9 mouse cellular contexts compared by ENCODE assay signal in genomic region chr17:26620786-26621766, GRCm38 (mm10). TPM values are rescaled to one million over a fixed set of nuclear protein-coding genes. Genes with fewer than 3 reads are reported as not detected.
A peak's percentile ranks its signal among the peaks of the same experiment; 100 is the strongest.
DNase-seq lines count a peak whose midpoint lies in the region; ATAC-seq and TF ChIP-seq lines count a peak whose summit lies in the region.
"Had no signal": no experiment of that assay in that cellular context is flagged by ENCODE, and none has a peak within 500 bp of the region (broad histone marks: within the 10 kb centered on the region; RNA-seq: fewer than 3 reads in every experiment).

No protein-coding gene starts in this region.

- H3K36me3 ChIP-seq in heart, embryonic 12.5 days, result peaks cover 65% of the 10 kb centered on the region
- H3K36me3 ChIP-seq in forebrain, embryonic 13.5 days (ENCODE audit: poor library complexity, severe bottlenecking), result peaks cover 81% of the 10 kb centered on the region

- ATAC-seq in heart, embryonic 12.5 days (ENCODE audit: insufficient number of reproducible peaks, low FRiP score), result no peak
- no peak for ATAC-seq in forebrain, embryonic 13.5 days

- H3K4me3 ChIP-seq in heart, embryonic 12.5 days, result no peak overlapping the region
- H3K4me3 ChIP-seq in cerebellum, adult 2 months (replicated peaks; ENCODE audit: insufficient read depth, low read depth, low read length), result no peak overlapping the region
- no peak overlapping the region for H3K4me3 ChIP-seq in forebrain, embryonic 13.5 days
- H3K4me3 ChIP-seq: myocyte had no signal

- H3K27me3 ChIP-seq in heart, embryonic 12.5 days (replicated peaks), result no peaks in the 10 kb centered on the region
- no peaks in the 10 kb centered on the region for H3K27me3 ChIP-seq in cerebellum, adult 2 months (ENCODE audit: control insufficient read depth, insufficient read depth, low read length)
- no peaks in the 10 kb centered on the region for H3K27me3 ChIP-seq in forebrain, embryonic 13.5 days

- TF ChIP-seq POLR2A in cerebellum, adult 2 months (IDR thresholded peaks at IDR 0.05; ENCODE audit: borderline replicate concordance, insufficient read depth, low read length), result 0 out of 2 replicates have a peak, but pooled peaks have one; percentile 28

- no peak overlapping the region for H3K4me2 ChIP-seq in heart, embryonic 12.5 days
- H3K4me2 ChIP-seq in forebrain, embryonic 13.5 days, result no peak overlapping the region

- WGBS in heart, embryonic 12.5 days, result 86% methylated on average over 17 of the region's 17 CpGs
- 6% methylated on average over 17 of the region's 17 CpGs for WGBS in cerebellum, adult 2 months
- 90% methylated on average over 17 of the region's 17 CpGs for WGBS in forebrain, embryonic 13.5 days

- no peak for TF ChIP-seq CTCF in cerebellum, adult 2 months (IDR thresholded peaks at IDR 0.05; ENCODE audit: borderline replicate concordance, insufficient read depth, low read depth, low read length)

- H3K4me1 ChIP-seq in heart, embryonic 12.5 days (replicated peaks), result peaks cover 4% of the 10 kb centered on the region
- H3K4me1 ChIP-seq in cerebellum, adult 2 months (ENCODE audit: control insufficient read depth, insufficient read depth, low read length), result peaks cover 59% of the 10 kb centered on the region
- no peaks in the 10 kb centered on the region for H3K4me1 ChIP-seq in forebrain, embryonic 13.5 days

- no peaks in the 10 kb centered on the region for H3K9me3 ChIP-seq in heart, embryonic 12.5 days (replicated peaks)
- no peaks in the 10 kb centered on the region for H3K9me3 ChIP-seq in forebrain, embryonic 13.5 days (replicated peaks)

- DNase-seq in heart, adult 11 months, result peak; percentile 99
- DNase-seq in 3T3-L1 (ENCODE audit: low read depth, low spot score), result peak; percentile 75
- DNase-seq in cerebellum, adult 2 months, result peak; percentile 91 to 96
- DNase-seq in heart, adult 9 months (ENCODE audit: low spot score in 2 of 2), result peak; percentile 82 to 91
- peak; percentile 89 to 97 for DNase-seq in kidney, postnatal 36 days
- DNase-seq in spleen, postnatal 14 days (ENCODE audit: low spot score in 2 of 2), result peak; percentile 15 to 18

- H3K9ac ChIP-seq in heart, embryonic 12.5 days, result no peak overlapping the region
- no peak overlapping the region for H3K9ac ChIP-seq in forebrain, embryonic 13.5 days

- no peak overlapping the region for H3K27ac ChIP-seq in heart, embryonic 12.5 days (ENCODE audit: poor library complexity, severe bottlenecking)
- H3K27ac ChIP-seq in cerebellum, adult 2 months (ENCODE audit: insufficient read depth, low read length), result peak overlapping the region; percentile 84
- H3K27ac ChIP-seq in forebrain, embryonic 13.5 days, result no peak overlapping the region

RNA-seq across cellular contexts. Expression of gene Atp6v0e, which starts 42.0 kb away (rescaled TPM):
- polyA plus RNA-seq in heart, embryonic 12.5 days (2016; fragmentation: Nextera tagmentation; extraction: Ambion mirVana), result 176 and 193 TPM in 2 replicates
- 99.8 and 105 TPM in 2 replicates for polyA plus RNA-seq in cerebellum, adult 2 months (2012; rRNA removed)
- polyA plus RNA-seq in forebrain, embryonic 13.5 days (2015; fragmentation: Nextera tagmentation; extraction: Ambion mirVana), result 139 and 144 TPM in 2 replicates

RNA-seq across cellular contexts. Expression of gene Dusp1, which starts 59.1 kb away (rescaled TPM):
- polyA plus RNA-seq in heart, embryonic 12.5 days (2016; fragmentation: Nextera tagmentation; extraction: Ambion mirVana), result 36.2 and 38.7 TPM in 2 replicates
- 62.5 and 67.1 TPM in 2 replicates for polyA plus RNA-seq in cerebellum, adult 2 months (2012; rRNA removed)
- polyA plus RNA-seq in forebrain, embryonic 13.5 days (2015; fragmentation: Nextera tagmentation; extraction: Ambion mirVana), result 39.4 and 40.2 TPM in 2 replicates

RNA-seq across cellular contexts. Expression of gene Ergic1, which starts 59.8 kb away (rescaled TPM):
- polyA plus RNA-seq in heart, embryonic 12.5 days (2016; fragmentation: Nextera tagmentation; extraction: Ambion mirVana), result 115 and 121 TPM in 2 replicates
- 137 and 148 TPM in 2 replicates for polyA plus RNA-seq in cerebellum, adult 2 months (2012; rRNA removed)
- 95.9 and 109 TPM in 2 replicates for polyA plus RNA-seq in forebrain, embryonic 13.5 days (2015; fragmentation: Nextera tagmentation; extraction: Ambion mirVana)

Comparison
In these comparisons a context has a peak if more than half of its experiments do, and no peak if none do; other contexts are left out.
1. DNase-seq: peak in every context shown above with its lines; median percentile 99 in heart, adult 11 months; 94 in cerebellum, adult 2 months; 93 in kidney, postnatal 36 days; 86 in heart, adult 9 months; 75 in 3T3-L1; 16 in spleen, postnatal 14 days.